Mouse (Mus musculus): ENCODE measurements around the gene Pcp4. TPM values are rescaled to one million over a fixed set of nuclear protein-coding genes. Genes with fewer than 3 reads are reported as not detected.

Gene Pcp4
- total and polyA plus RNA-seq, 3 experiments = 2.4 to 3.3 TPM; not detected in 1

GRCm38 (mm10) chr16:96454086-96454485 is 13.3 kb upstream of the Pcp4 start:
- no peak overlapping the region for H3K4me2 ChIP-seq (ENCODE audit: insufficient read depth, low read depth, poor library complexity, severe bottlenecking)

DNA sequence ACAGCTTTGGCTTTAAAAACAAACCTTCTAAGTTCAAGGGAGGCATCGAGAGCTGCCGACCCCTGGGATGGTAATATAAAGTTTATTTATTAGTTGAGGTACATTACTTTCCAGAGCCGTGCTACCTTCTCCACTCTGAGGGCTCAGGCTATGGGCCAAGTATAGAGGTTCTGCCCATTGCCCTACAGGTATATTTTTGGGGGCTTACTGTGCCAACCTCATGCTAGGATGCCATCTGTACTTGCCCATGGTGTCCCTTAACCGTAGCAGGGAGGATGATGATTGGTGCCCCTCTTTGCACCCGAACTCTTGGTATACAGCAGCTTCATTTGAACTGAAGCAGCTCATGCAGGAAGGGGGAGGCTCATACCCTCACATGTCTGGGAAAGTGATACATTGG is 9.8 kb upstream of the Pcp4 start:
- dilution Hi-C loops (cut with MboI; ENCODE audit: extremely low pct_ligation_motif_present, extremely low pct_unique_long_range_greater_than_20kb, low sequenced_read_pairs) (no loop called here), in situ Hi-C loops (cut with MboI; ENCODE audit: low pct_ligation_motif_present, low pct_unique_long_range_greater_than_20kb, low sequenced_read_pairs) (loop anchor here (25.0 kb wide), 1 partner anchor 220 kb away; the partner anchor contains the start of gene B3galt5)
- Histone ChIP-seq H3K9ac (ENCODE audit: insufficient read depth, low read depth) (no peak overlapping the region), H3K79me2 (replicated peaks; ENCODE audit: control insufficient read depth, extremely low read depth, insufficient read depth, poor library complexity, severe bottlenecking) (no peaks in the 10 kb centered on the region), H3K27ac (ENCODE audit: insufficient read depth, low read depth) (no peak overlapping the region), H3K36me3 (replicated peaks in 1 of 2; ENCODE audit: control insufficient read depth in 1 of 2, insufficient read depth in 1 of 2, low read length in 1 of 2) (no peaks in the 10 kb centered on the region), H3K4me2 (ENCODE audit: insufficient read depth, low read depth, poor library complexity, severe bottlenecking) (no peak overlapping the region), H3K27me3 (replicated peaks) (peaks cover 4% of the 10 kb centered on the region), H3K4me1 (ENCODE audit: control insufficient read depth in 1 of 2, insufficient read depth in 2 of 2) (peaks cover 10 to 40% of the 10 kb centered on the region in 2 experiments), H3K4me3 (replicated peaks in 1 of 3; ENCODE audit: low read depth in 2 of 3, low read length in 2 of 3, poor library complexity in 1 of 3) (no peak overlapping the region), H3K9me3 (replicated peaks; ENCODE audit: low read length) (no peaks in the 10 kb centered on the region)
- TF ChIP-seq USF1 (IDR thresholded peaks at IDR 0.05; ENCODE audit: low read depth, low read length) (no peak), NELFE (IDR thresholded peaks at IDR 0.05; ENCODE audit: low read depth, low read length) (no peak), RAD21 (IDR thresholded peaks at IDR 0.05; ENCODE audit: low read depth, low read length) (no peak), ELF1 (IDR thresholded peaks at IDR 0.05; ENCODE audit: low read depth, low read length) (no peak), EP300 (IDR thresholded peaks at IDR 0.05; ENCODE audit: low read length) (no peak), CTCF (conservative IDR thresholded peaks at IDR 0.05 in 1 of 2, IDR thresholded peaks at IDR 0.05 in 1 of 2; ENCODE audit: low read depth in 2 of 2, low read length in 2 of 2) (no peak), MXI1 (IDR thresholded peaks at IDR 0.05; ENCODE audit: low read depth, low read length) (no peak), MEF2A (IDR thresholded peaks at IDR 0.05; ENCODE audit: borderline replicate concordance, low read depth, low read length) (no peak), SMC3 (IDR thresholded peaks at IDR 0.05; ENCODE audit: low read depth, low read length) (no peak), POLR2AphosphoS2 (IDR thresholded peaks at IDR 0.05; ENCODE audit: low read depth, low read length) (no peak), MAX (IDR thresholded peaks at IDR 0.05; ENCODE audit: low read length) (no peak), ZC3H11A (IDR thresholded peaks at IDR 0.05; ENCODE audit: low read depth, low read length) (no peak), CHD2 (IDR thresholded peaks at IDR 0.05; ENCODE audit: low read length) (no peak), CHD1 (IDR thresholded peaks at IDR 0.05; ENCODE audit: low read depth, low read length) (no peak), TBP (conservative IDR thresholded peaks at IDR 0.05; ENCODE audit: low read depth, low read length) (no peak)
- DNase-seq (ENCODE audit: extremely low read depth) = no peak

More at GRCm38 (mm10) chr16:96454086-96454485, 13.3 kb upstream of the Pcp4 start:
- dilution Hi-C loops (cut with MboI; ENCODE audit: extremely low pct_ligation_motif_present, extremely low pct_unique_long_range_greater_than_20kb, low sequenced_read_pairs) = no loop called here
- Histone ChIP-seq H3K36me3 (replicated peaks in 1 of 2; ENCODE audit: control insufficient read depth in 1 of 2, insufficient read depth in 1 of 2, low read length in 1 of 2) (no peaks in the 10 kb centered on the region), H3K4me3 (replicated peaks in 1 of 3; ENCODE audit: low read depth in 2 of 3, low read length in 2 of 3, poor library complexity in 1 of 3) (no peak overlapping the region), H3K79me2 (replicated peaks; ENCODE audit: control insufficient read depth, extremely low read depth, insufficient read depth, poor library complexity, severe bottlenecking) (no peaks in the 10 kb centered on the region), H3K27ac (ENCODE audit: insufficient read depth, low read depth) (no peak overlapping the region), H3K9me3 (replicated peaks; ENCODE audit: low read length) (no peaks in the 10 kb centered on the region), H3K4me1 (ENCODE audit: control insufficient read depth in 1 of 2, insufficient read depth in 2 of 2) (peaks cover 7 to 31% of the 10 kb centered on the region in 2 experiments), H3K27me3 (replicated peaks) (no peaks in the 10 kb centered on the region), H3K9ac (ENCODE audit: insufficient read depth, low read depth) (no peak overlapping the region)
- DNase-seq (ENCODE audit: extremely low read depth) = peak; percentile 27
- in situ Hi-C loops (cut with MboI; ENCODE audit: low pct_ligation_motif_present, low pct_unique_long_range_greater_than_20kb, low sequenced_read_pairs) = loop anchor here (25.0 kb wide), 1 partner anchor 217 kb away; the partner anchor contains the start of gene B3galt5
- TF ChIP-seq PAX5 (IDR thresholded peaks at IDR 0.05; ENCODE audit: low read length) (no peak), KAT2A (IDR thresholded peaks at IDR 0.05; ENCODE audit: insufficient replicate concordance, low read length) (no peak), USF1 (IDR thresholded peaks at IDR 0.05; ENCODE audit: low read depth, low read length) (no peak), SMC3 (IDR thresholded peaks at IDR 0.05; ENCODE audit: low read depth, low read length) (peak; percentile 51), IRF4 (IDR thresholded peaks at IDR 0.05; ENCODE audit: low read depth, low read length) (peak; percentile 50; the same call in 1 of the 2 replicates), GABPA (IDR thresholded peaks at IDR 0.05; ENCODE audit: insufficient replicate concordance, low read depth, low read length) (no peak), ETS1 (conservative IDR thresholded peaks at IDR 0.05; ENCODE audit: low read depth, low read length) (no peak), JUND (conservative IDR thresholded peaks at IDR 0.05; ENCODE audit: low read depth, low read length) (no peak), NELFE (IDR thresholded peaks at IDR 0.05; ENCODE audit: low read depth, low read length) (no peak), CTCF (conservative IDR thresholded peaks at IDR 0.05 in 1 of 2, IDR thresholded peaks at IDR 0.05 in 1 of 2; ENCODE audit: low read depth in 2 of 2, low read length in 2 of 2) (peak in 1 of 2 experiments; percentile 56; a peak in 2 of 4 replicates), HCFC1 (IDR thresholded peaks at IDR 0.05; ENCODE audit: low read depth, low read length) (no peak), MXI1 (IDR thresholded peaks at IDR 0.05; ENCODE audit: low read depth, low read length) (no peak), JUN (IDR thresholded peaks at IDR 0.05; ENCODE audit: insufficient read depth, low read depth, low read length) (no peak), RAD21 (IDR thresholded peaks at IDR 0.05; ENCODE audit: low read depth, low read length) (peak; percentile 51), MEF2A (IDR thresholded peaks at IDR 0.05; ENCODE audit: borderline replicate concordance, low read depth, low read length) (no peak)
